Mouse (Mus musculus): ENCODE measurements at regions not wholly inside any gene's neighbourhood (a gene's known extent, or its start where the extent isn't known, plus 50 kb on each side); places are given as distances from the start of the nearest gene placed in this dataset.

DNA sequence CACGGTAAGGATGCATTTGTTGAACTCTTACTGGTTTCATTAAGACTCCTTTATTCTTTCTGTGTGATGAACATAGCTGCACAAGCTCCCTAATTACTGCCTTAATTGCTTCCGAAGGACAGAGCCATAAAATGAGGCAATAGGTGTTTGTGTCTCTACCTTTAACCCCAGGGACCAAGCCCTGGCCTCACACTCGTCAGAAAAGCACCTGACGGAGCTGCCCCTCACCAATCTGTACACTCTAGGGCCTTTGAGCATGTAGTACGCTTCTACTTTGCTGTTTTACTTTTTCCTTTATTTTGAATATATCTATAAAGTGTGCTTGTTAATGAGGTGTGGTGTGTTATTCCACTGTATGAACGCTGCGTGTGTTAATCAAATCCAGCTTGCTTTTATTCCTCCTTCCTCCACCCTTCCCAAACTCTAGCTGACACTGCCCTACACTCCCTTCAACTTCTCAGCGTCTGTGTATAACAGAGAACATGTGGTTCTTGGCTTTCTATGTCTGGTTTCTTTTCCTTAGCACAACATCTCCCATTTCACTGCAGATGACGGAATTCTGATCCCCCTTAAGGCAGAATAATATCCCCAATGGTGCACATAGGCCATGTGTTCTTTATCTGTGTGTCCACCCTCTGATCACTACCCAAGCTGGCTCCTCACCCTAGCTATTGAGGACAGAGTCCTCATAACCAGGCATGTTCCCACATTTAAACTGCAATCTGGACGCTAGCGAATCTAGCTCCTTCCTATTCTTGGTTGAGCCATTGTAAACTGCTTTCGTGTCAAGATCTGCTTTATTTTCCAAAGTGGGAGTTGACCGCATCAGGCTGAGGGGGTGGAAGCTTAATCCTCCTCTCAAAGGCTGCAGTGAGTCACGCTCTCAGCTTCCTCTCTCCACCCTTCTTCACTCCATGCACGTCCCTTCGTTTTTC is 52.5 kb upstream of the Nfe2l2 start:
- Histone ChIP-seq H3K4me1 (replicated peaks; ENCODE audit: control insufficient read depth, insufficient read depth, low read length) (peaks cover 4% of the 10 kb centered on the region; the same call in 1 of the 2 replicates), H3K9ac (ENCODE audit: low read length) (no peak overlapping the region), H3K4me3 (ENCODE audit: low read depth, low read length) (no peak overlapping the region), H3K9me3 (ENCODE audit: control insufficient read depth, low read length) (no peaks in the 10 kb centered on the region), H3K4me2 (ENCODE audit: low read depth, low read length, severe bottlenecking) (no peak overlapping the region), H3K27ac (ENCODE audit: low read depth, low read length) (no peak overlapping the region), H3K36me3 (ENCODE audit: control insufficient read depth, insufficient read depth, low read length) (no peaks in the 10 kb centered on the region), H3K27me3 (ENCODE audit: control insufficient read depth, insufficient read depth, low read length) (no peaks in the 10 kb centered on the region)
- DNase-seq (ENCODE audit: low spot score) (no peak), ATAC-seq (replicated peaks; ENCODE audit: low FRiP score) (no peak)
- WGBS = 45% methylated on average over 16 of the region's 16 CpGs

DNA sequence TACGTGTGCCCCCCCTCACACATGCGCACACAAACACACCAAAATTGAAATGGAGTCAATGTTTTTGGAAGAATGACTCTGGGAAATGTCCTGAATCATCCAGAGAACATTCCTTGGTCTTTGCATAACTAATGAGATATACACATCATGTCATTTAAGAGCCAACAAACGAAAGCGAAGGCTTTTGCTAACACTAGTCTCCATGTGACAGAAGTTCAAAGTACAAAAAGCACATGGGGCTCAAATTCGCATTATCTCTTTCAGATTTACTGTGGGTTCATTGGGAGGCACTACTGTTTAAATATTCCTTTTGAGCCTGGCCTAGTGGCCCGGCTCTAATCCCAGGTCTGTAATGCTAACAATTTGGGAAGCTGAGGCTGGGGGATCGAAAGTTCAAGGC is 50.2 kb upstream of the Nfe2l2 start:
- H3K9me3 ChIP-seq (ENCODE audit: control insufficient read depth, low read length) = no peaks in the 10 kb centered on the region
- WGBS = 84% methylated on average over 7 of the region's 7 CpGs
- no peak for DNase-seq (ENCODE audit: low spot score)
- no peak overlapping the region for H3K27ac ChIP-seq (ENCODE audit: low read depth, low read length)
- H3K36me3 ChIP-seq (ENCODE audit: control insufficient read depth, insufficient read depth, low read length) = no peaks in the 10 kb centered on the region
- H3K4me1 ChIP-seq (replicated peaks; ENCODE audit: control insufficient read depth, insufficient read depth, low read length) = peaks cover 2% of the 10 kb centered on the region; the same call in 1 of the 2 replicates
- no peak overlapping the region for H3K4me2 ChIP-seq (ENCODE audit: low read depth, low read length, severe bottlenecking)
- no peak overlapping the region for H3K9ac ChIP-seq (ENCODE audit: low read length)
- H3K4me3 ChIP-seq (ENCODE audit: low read depth, low read length) = no peak overlapping the region
- H3K27me3 ChIP-seq (ENCODE audit: control insufficient read depth, insufficient read depth, low read length) = no peaks in the 10 kb centered on the region
- no peak for ATAC-seq (replicated peaks; ENCODE audit: low FRiP score)

Data from forebrain, embryonic 11.5 days (tissue).